Mouse (Mus musculus) layer of hippocampus, postnatal 25 days (tissue): ENCODE measurements around the gene Nipal3. TPM values are rescaled to one million over a fixed set of nuclear protein-coding genes. Genes with fewer than 3 reads are reported as not detected.

ENCODE experiments used
- microRNA-seq, 2 experiments: library from miRNA; unstranded; fragments of <30 nt; microRNA quantifications; one replicate each; pipeline ENCODE4 v1.2.0; 2021
- total RNA-seq, 2 experiments: library from RNA; stranded (reverse); gene quantifications; 2 replicates each; pipeline ENCODE4 v1.2.3; 2021

Gene Nipal3
- total RNA-seq, 2 experiments from 2014 or later: 88.2 to 100 TPM

Small RNAs within 50 kb of the gene (microRNA-seq; reads per million reads assigned to microRNA genes)
- gene Gm25317 (0 reads per million in 2 experiments), gene Mir700 (434 to 570 reads per million in 2 experiments)

Other genes starting within 250 kb of the Nipal3 start
- 10 to 100 TPM; 36.9 to 38.9 TPM for gene Clic4, start 222.2 kb downstream of the Nipal3 start, total RNA-seq
- gene Srrm1, start 141.7 kb downstream of the Nipal3 start, total RNA-seq: 100 to 1,000 TPM; 102 to 140 TPM
- under 1 TPM in 1 of 2 experiments, not detected in 1; 0.54 TPM for gene Ncmap, start 96.8 kb downstream of the Nipal3 start, total RNA-seq
- 10 to 100 TPM; 27.8 to 29.7 TPM for gene Rcan3, start 61.2 kb downstream of the Nipal3 start, total RNA-seq
- gene Stpg1, start 248 bp downstream of the Nipal3 start, total RNA-seq: 1 to 10 TPM; 1.5 to 2.5 TPM
- under 1 TPM; 0.75 to 0.91 TPM for gene Grhl3, start 78.6 kb upstream of the Nipal3 start, total RNA-seq
- gene Ifnlr1, start 191.2 kb upstream of the Nipal3 start, total RNA-seq: under 1 TPM; 0.21 to 0.30 TPM
- gene Il22ra1, start 233.1 kb upstream of the Nipal3 start, total RNA-seq: under 1 TPM in 1 of 2 experiments, not detected in 1; 0.14 TPM